Mouse (Mus musculus) kidney, adult 2 months (tissue): ENCODE data around the gene Cp.
"Not testable (repeated sequence)": the region's sequence is repeated elsewhere in the genome, so short reads cannot be mapped to it uniquely, and the experiment has no call there.

Source experiments
- CTCF ChIP-seq: fragments of 200-500 bp; conservative IDR thresholded peaks from 2 replicates; pipeline ENCODE4 v1.5.1; 2011; ENCODE audit warnings: low read depth, mild to moderate bottlenecking, control low read depth, low read length, moderate library complexity, mixed read lengths; ENCODE audit not compliant: insufficient read depth, insufficient read length
- POLR2A ChIP-seq: fragments of 200-500 bp; IDR thresholded peaks from one replicate; pipeline ENCODE4 v1.6.1; 2011; ENCODE audit warnings: low read depth, low read length, control low read depth

DNA sequence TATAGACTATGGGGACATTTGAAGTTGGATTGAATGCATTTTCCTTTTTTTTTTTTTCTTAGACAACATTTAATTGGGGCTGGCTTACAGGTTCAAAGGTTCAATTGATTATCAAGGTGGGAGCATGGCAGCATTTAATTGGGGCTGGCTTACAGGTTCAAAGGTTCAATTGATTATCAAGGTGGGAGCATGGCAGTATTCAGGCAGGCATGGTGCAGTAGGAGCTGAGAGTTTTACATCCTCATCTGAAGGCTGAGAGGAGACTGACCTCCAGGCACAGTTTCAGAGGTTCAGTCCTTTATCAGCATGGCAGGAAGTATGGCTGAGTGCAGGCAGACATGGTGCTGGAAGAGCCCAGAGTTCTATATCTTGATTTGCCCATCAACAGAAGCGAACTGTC, 7.5 kb upstream of the Cp start:
- TF ChIP-seq POLR2A, CTCF: not testable (repeated sequence)
